Mouse (Mus musculus) 416B (cell line): ENCODE measurements at regions not wholly inside any gene's neighbourhood (a gene's known extent, or its start where the extent isn't known, plus 50 kb on each side); places are given as distances from the start of the nearest gene placed in this dataset.

ENCODE experiments used
- DNase-seq: peaks from one replicate; pipeline ENCODE4 v3.0.0; 2011; ENCODE audit warnings: low read depth

- no peak for DNase-seq
Measured at GRCm38 (mm10) chr3:117520461-117520860, 54.2 kb upstream of the Plppr5 start.

- DNase-seq = no peak
Measured at GRCm38 (mm10) chr3:117508090-117508489, 66.5 kb upstream of the Plppr5 start.

GRCm38 (mm10) chr3:117506151-117506723 is 68.4 kb upstream of the Plppr5 start:
- DNase-seq = no peak

DNA sequence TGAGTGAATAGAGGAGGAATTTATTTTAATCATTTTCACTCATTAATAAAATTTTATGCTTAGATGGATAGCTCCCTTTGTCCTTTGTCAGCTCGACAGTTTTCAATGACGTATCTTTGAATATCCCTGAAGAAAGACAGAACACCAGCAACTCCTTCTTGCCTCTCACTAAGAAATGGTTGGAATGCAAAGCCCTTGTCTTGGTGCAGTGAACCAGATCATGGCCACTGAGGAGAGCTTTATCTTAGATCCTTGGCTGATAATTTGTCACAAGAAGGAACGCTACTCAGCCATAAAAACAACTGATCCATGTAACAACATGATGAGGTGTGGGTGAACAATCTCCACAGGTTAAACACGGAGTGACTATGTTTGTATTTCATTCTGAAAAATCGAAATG is 73.5 kb upstream of the Plppr5 start:
- no peak for DNase-seq

DNA sequence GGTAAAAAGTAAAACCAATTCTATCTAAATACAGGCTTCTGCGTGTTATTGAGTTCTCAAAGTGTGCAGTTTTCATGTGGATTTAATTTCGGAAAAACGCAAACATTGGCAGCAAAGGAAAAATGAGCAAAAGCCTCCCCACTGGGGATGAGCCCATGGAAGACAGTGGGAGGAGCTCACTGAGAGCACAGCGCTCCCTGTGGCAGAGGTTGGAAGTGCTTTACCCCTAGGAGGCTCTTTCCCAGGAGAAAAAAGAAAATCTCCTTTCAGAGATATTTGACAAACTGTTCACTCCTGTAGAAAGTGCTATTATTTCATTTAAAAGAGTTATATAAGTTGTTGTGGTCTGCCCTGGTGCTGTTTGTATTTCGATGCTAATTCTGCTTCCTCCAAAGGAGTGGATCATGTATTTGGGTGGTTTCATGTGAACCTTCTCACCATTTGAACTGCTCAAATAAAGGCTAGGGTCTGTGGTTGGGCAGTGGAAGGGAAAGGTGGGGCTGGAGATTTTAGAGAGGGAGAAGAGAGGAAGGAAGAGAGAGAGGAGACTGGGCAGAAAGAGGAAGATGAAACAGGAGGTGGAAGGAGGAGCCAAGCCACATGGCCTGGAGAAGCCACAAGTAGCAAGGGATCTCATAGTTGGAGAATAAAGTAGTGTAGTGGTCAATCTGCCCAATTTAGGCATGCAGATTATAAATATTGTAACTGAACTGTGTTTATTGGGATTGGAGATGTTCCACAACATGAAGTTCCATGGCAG is 76.3 kb upstream of the Plppr5 start:
- DNase-seq = no peak

DNA sequence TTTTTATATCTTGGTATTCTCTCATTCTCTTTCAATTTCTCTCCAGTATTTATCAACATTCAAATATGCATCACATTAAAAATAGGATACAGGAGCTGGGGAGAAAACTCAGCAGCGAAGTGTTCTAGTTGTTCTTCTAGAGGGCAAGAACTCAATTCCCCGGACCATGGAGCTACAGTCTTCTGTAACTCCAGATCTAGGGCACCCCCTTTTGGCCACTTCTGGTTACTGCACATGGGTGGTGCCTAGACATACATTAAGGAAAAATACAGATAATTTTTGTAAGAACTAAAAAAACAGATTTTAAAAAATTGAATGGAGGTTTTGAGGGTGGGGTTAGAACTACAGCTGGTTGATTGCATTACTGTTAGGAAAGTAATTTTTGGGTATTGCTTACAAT is 80.5 kb upstream of the Plppr5 start:
- peak; percentile 47 for DNase-seq

GRCm38 (mm10) chr3:117487281-117488027 is 87.2 kb upstream of the Plppr5 start:
- no peak for DNase-seq

GRCm38 (mm10) chr3:117486351-117486750 is 88.3 kb upstream of the Plppr5 start:
- no peak for DNase-seq

DNA sequence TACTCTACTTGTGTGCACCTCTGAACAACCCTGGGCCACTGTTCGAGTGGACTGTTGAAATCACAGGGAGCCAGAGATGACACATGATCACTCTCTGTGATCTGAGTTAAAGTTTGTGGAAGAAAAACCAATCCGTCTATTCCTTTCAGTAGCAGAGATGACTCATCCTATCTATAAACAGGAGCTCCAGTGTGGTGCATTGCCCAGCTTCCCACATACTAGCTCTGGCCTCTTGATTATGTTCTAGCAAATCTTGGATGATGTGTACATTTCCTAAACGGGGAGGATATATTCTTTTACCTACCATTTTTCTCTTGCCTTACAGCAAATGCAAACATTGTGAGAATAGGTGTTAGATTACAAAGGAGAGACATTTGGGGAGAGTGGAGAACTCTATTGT is 94.5 kb upstream of the Plppr5 start:
- no peak for DNase-seq

- no peak for DNase-seq
Measured at GRCm38 (mm10) chr3:117459507-117459906, 98.8 kb upstream of the Plppr4 start.

DNA sequence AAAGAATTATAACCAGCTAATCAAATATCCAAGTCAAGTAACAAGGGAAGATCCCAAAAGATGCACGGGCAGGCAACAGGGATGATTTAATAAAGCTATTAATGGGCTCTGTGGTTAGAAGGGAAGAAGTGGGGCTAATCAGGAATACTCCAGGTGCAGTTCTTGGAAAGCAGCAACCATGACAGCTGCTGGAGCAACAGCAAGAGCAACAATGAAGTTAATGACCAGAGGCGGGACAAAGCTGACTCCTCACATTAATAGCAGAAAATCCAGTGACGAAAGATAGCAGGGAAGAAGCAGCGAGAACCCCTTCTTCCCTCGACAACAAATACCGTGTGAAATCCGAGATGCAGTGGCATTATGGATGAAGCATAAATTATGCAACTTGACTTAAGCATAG is 89.9 kb upstream of the Plppr4 start:
- no peak for DNase-seq

DNA sequence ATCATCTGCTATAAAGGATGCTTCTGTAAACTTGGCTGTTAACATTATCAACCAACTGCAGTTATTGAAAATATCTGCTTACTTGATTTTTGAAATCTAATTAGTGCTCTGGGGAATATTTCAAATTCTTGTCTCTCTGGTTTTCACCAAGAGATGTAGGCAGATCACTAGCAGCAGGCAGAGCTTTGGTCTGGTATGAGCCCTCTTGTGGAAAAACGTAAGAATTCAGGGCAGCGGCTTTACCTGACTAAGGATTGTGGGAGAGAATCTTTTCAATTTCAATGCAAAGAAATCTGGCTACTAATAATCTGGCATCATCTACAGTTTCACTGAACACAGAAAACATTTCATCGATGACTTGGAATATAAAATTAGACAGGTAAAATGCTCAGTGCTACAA is 81.2 kb upstream of the Plppr4 start:
- no peak for DNase-seq

DNA sequence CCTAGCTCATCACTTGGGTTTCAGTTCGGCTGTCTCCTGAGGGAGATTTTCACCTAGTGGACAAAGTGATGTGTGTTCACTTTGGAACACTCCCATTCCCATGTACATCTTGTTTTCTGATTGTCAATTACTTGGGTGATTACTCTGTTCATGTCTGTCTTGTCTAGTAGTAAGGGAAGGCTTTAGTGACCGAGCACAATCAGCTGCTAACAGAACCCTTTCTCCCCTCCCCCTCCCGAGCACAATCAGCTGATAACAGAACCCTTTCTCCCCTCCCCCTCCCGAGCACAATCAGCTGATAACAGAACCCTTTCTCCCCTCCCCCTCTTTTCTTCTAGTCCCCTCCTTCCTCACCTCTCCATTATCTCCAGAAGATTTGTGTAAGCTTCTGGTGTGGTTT is 79.6 kb upstream of the Plppr4 start:
- no peak for DNase-seq

DNA sequence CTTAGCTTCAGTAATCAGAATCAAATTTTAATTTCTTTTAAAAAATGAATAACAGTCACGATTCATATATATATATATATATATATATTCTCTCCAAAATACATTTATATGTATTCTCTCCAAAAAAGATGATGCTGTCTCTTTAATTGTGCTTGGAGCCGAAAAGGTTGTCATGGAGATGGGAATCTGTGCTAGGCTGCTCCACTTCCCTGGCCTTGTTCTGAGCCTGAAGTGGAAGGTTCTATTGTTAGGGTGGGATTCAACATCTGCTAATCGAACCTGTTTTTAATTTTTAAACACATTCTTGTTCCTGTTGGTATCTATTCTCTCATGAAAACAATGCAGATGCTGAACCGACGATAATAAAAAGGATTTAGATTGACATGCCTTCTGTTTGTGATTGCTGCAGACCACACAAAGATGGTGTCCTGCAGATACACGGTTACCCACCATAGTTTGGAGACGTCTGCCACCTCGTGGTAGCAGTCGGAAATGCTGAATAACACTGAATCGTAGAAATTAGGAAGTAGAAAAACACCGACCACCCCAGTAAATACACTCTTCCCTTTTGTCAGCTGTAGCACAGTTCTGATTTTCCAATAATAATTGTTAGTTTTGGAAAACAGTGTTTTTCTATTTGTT is 77.9 kb upstream of the Plppr4 start:
- peak; percentile 66 for DNase-seq

DNA sequence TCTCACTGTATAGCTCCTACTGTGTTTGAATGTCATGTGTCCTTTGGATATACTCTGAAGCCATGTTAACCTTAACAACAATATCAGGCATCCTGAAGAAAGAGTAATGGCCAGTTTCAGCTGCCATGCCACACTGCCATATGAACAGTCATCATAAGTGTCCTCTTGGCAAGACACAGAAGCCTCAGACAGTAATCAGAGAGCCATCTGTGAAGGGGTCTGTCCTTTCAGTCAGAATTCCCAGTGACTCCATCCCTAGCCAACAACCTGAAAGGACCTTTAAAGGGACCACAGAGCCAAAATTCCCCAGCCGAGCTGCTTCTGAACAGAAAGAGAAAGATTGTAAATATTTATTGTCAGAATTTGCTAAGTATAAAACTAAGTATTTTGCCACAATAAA is 63.9 kb upstream of the Plppr4 start:
- no peak for DNase-seq

DNA sequence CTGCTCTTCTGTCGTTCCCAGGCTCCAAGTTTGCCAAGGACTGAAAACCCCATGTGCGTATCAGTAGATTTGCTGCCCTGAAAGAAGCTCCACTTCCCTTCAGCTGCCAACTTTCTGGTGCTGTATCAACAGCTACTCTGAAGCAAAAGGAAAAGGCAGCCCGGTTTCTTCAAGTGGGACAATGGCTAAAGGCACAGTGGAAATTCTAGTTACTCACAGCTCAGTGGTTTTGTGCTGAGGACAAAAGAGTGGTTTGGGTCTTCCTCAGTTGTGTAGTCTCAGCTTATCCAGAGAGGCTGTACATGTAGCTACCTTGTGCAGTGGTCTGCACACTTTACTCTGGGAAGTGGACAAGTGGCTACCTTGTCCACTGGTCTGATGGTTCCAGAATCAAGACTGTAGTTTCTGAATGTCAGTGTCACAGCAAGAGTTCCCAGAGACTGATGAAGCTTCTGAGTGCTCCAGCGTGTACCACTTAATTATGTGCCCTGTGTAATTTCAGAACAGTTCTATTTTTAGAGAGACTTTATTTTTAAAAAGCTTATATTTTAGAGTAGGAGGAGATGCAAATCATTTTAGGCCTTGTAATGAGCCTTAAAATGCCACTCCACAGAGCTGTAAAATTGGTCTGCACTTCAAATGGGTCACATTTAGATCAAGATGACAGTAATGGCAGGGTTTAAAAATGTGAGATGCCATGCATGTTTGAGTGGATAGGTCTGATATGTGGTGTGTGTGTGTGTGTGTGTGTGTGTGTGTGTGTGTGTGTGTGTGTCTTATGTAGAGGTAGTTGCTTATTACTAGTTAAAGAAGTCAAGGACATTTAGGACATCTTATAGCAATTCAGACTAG is 52.4 kb upstream of the Plppr4 start:
- DNase-seq = no peak
